Mouse (Mus musculus) cerebellum, adult 2 months (tissue): Measurements from ENCODE around the gene 5330417H12Rik.

Experiments
- CTCF ChIP-seq: fragments of 200-500 bp; IDR thresholded peaks from 2 replicates; pipeline ENCODE4 v1.5.1; 2011; ENCODE audit warnings: low read depth, mild to moderate bottlenecking, control low read depth, low read length, moderate library complexity, borderline replicate concordance; ENCODE audit not compliant: insufficient read depth
- POLR2A ChIP-seq: fragments of 200-500 bp; IDR thresholded peaks from 2 replicates; pipeline ENCODE4 v1.6.1; 2011; ENCODE audit warnings: low read length, control low read depth, borderline replicate concordance; ENCODE audit not compliant: insufficient read depth

DNA sequence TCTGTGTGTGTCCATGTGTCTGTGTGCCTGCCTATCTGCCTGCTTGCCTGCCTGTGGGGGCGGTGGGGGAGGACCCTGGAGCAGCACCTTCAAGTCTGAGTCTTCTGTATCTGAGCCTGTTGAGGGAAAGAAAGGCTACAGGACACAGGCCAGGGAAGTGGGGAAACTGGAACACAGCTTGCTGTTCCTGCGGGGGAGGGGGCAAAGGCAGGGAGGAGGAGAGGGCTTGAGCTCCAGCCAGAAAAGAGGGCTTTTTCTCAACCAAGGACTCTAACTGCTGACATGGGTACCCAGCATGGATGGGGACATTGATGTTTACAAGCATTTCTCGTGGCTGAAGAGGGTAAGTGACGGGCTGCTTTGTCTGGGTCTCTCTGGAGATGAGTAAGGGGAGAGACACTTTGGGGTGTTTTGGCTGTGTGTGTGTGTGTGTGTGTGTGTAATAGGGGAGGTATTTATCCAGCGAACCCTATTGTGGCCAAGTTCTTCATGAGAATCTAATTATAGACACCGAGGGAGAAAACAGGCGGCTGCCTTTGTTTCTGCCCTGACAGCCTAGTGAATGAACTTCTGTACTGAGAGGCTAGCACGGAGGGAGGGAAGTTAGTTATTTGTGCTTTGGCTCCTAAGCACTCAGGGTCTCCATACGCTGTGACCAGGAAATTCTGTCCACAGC, 40.8 kb upstream of the 5330417H12Rik start:
- TF ChIP-seq POLR2A = no peak
- TF ChIP-seq CTCF = no peak
